Mouse (Mus musculus) cerebellum, adult 2 months (tissue): ENCODE measurements around the gene Phactr4. TPM values are rescaled to one million over a fixed set of nuclear protein-coding genes. Genes with fewer than 3 reads are reported as not detected.

Experiments used
- DNase-seq, 2 experiments: peaks; one replicate each; pipeline ENCODE4 v3.0.0; 2021
- H3K27ac ChIP-seq: fragments of 200-500 bp; 2 replicates; pipeline ENCODE4 v1.5.1; 2012; ENCODE audit warnings: low read length, control low read depth, inconsistent platforms; ENCODE audit not compliant: insufficient read depth
- H3K27me3 ChIP-seq: fragments of 200-500 bp; 2 replicates; pipeline ENCODE4 v1.6.1; 2012; ENCODE audit warnings: inconsistent platforms, mild to moderate bottlenecking, low read length, moderate library complexity; ENCODE audit not compliant: control insufficient read depth, insufficient read depth
- H3K4me1 ChIP-seq: fragments of 200-500 bp; 2 replicates; pipeline ENCODE4 v1.6.1; 2011; ENCODE audit warnings: low read length; ENCODE audit not compliant: control insufficient read depth, insufficient read depth
- H3K4me3 ChIP-seq: fragments of 200-500 bp; replicated peaks from 2 replicates; pipeline ENCODE3; 2011; ENCODE audit warnings: mild to moderate bottlenecking, low read depth, low read length, control low read depth; ENCODE audit not compliant: insufficient read depth
- CTCF ChIP-seq: fragments of 200-500 bp; IDR thresholded peaks from 2 replicates; pipeline ENCODE4 v1.5.1; 2011; ENCODE audit warnings: low read depth, mild to moderate bottlenecking, control low read depth, low read length, moderate library complexity, borderline replicate concordance; ENCODE audit not compliant: insufficient read depth
- POLR2A ChIP-seq: fragments of 200-500 bp; IDR thresholded peaks from 2 replicates; pipeline ENCODE4 v1.6.1; 2011; ENCODE audit warnings: low read length, control low read depth, borderline replicate concordance; ENCODE audit not compliant: insufficient read depth
- WGBS: fragments of 180-500 bp; shearing (Covaris S2); methylation state at CpG from one replicate; pipeline ENCODE4 v1.1.7; 2018; 5-methylcytosine and 5-hydroxymethylcytosine counted together
- polyA plus RNA-seq: library from polyadenylated mRNA; depleted of rRNA; stranded (reverse); fragments of >200 nt; gene quantifications from 2 replicates; pipeline ENCODE4 v1.2.3, GENCODE M21; 2012

Phactr4 gene
- polyA plus RNA-seq, 1 experiment: 10.7 TPM

DNA sequence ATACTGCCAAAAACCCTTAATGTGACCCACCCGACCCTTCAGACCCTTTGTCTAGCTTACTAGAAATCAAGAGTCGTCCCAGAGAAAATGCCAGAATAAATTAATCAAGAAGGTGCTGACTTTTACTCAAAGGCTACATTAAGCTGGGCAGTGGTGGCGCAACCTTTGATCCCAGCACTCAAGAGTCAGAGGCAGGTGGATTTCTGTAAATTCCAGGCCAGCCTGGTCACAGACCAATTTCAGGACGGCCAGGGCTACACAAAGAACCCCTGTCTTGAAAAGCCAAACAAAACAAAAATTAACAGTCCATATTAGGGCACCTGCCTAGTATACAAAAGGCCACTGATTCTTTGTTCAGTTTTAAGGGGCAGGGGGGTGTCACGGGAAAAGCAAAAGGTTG, 95.8 kb downstream of the Phactr4 start:
- no peak for DNase-seq
- H3K27ac ChIP-seq: no peak overlapping the region
- WGBS: 76% methylated on average over 5 of the region's 5 CpGs
- H3K4me3 ChIP-seq: no peak overlapping the region
- H3K4me1 ChIP-seq: peaks cover 3% of the 10 kb centered on the region
- H3K27me3 ChIP-seq: no peaks in the 10 kb centered on the region
- TF ChIP-seq POLR2A (no peak), CTCF (no peak)

DNA sequence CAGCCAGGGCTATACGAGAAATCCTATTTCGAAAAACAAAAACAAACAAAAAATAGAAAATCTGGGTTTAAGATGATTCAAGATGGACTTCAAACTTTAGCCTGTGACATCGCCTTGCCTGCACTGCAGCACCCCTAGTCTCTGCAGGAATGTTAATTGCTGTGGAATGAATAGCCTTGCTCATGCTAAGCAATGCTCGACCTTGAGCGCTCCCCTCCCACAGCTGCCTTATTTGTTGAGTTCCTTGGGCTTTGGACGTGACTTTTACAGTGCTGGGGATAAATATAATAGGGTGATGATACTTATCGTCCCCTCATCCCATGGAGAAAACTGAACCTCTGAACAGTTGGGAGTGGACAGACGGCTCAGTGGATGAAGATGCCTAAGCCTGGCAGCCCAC, 106.6 kb downstream of the Phactr4 start:
- H3K4me1 ChIP-seq: no peaks in the 10 kb centered on the region
- no peak for DNase-seq
- no peak overlapping the region for H3K27ac ChIP-seq
- no peaks in the 10 kb centered on the region for H3K27me3 ChIP-seq
- 88% methylated on average over 8 of the region's 8 CpGs for WGBS
- TF ChIP-seq CTCF (no peak), POLR2A (no peak)
- no peak overlapping the region for H3K4me3 ChIP-seq

DNA sequence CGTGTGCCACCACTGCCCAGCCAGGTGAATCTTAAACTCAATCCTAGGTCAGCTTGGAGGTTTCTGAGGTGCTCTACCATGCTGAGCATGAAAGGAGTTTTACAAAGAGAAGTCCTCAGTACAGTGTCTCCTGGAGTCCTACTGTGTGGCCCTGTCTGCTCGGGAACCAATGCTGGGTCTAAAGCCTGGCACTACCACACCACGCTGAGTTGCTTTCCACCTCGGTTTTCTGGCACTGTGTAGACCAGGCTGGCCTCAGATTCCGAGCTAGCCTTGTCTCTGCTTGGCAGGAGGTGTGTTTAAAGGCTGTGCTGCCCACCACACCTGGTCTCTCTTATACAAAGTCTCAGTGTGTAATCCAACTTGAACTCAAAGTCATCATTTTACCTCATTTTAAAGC, 109.7 kb downstream of the Phactr4 start:
- Histone ChIP-seq H3K4me3 (no peak overlapping the region), H3K4me1 (peaks cover 6% of the 10 kb centered on the region; the same call in 1 of the 2 replicates), H3K27ac (no peak overlapping the region), H3K27me3 (no peaks in the 10 kb centered on the region)
- no peak for TF ChIP-seq POLR2A
- DNase-seq: no peak
- 85% methylated on average over 5 of the region's 5 CpGs for WGBS

DNA sequence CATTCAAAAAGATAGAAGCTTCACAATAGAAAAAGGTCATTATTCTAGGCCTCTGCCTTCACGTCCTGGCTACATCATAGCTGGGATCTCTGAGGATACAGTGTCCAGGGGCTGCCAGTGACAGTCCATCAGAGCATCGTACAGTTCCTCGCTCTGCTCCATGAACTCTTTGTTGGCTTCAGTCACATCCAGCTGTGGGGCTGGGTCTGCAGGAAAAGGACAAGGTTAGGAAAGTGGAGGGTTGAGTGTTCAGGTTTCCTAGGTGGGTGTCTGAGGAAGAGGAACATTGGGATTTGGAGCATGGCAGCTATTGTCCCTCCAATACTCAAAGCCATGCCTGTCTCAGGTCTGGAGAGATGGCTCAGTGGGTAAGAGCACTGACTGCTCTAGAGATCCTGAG, 110.5 kb downstream of the Phactr4 start:
- no peak overlapping the region for H3K4me3 ChIP-seq
- WGBS: 60% methylated on average over 3 of the region's 3 CpGs
- TF ChIP-seq CTCF: no peak
- no peak for TF ChIP-seq POLR2A

DNA sequence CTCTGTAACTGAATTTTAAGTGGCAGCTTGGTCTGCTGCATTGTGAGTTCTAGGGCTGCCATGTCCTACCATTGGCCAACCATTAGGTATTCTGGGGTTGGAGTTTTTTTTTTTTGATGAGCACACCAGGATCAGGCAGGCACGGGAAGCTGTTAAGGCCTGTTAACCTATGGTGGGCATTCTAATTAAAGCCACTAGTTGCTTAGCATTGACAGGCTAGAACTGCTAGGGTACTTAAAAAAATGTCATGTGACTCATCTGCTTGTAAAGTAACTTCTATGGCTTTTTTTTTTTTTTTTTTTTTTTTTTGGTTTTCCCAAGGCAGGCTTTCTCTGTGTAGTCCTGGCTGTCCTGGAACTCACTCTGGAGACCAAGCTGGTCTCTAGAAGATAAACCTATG, 111.1 kb downstream of the Phactr4 start:
- 64% methylated on average over 1 of the region's 1 CpGs for WGBS
- Histone ChIP-seq H3K27ac (no peak overlapping the region), H3K27me3 (no peaks in the 10 kb centered on the region), H3K4me3 (no peak overlapping the region), H3K4me1 (peaks cover 6% of the 10 kb centered on the region; the same call in 1 of the 2 replicates)
- DNase-seq: no peak
- no peak; the same call in 1 of the 2 replicates for TF ChIP-seq POLR2A
- no peak for TF ChIP-seq CTCF

More for the DNA sequence above, 110.5 kb downstream of the Phactr4 start:
- H3K4me1 ChIP-seq: peaks cover 6% of the 10 kb centered on the region; the same call in 1 of the 2 replicates
- no peaks in the 10 kb centered on the region for H3K27me3 ChIP-seq
- H3K27ac ChIP-seq: no peak overlapping the region
- no peak for DNase-seq

DNA sequence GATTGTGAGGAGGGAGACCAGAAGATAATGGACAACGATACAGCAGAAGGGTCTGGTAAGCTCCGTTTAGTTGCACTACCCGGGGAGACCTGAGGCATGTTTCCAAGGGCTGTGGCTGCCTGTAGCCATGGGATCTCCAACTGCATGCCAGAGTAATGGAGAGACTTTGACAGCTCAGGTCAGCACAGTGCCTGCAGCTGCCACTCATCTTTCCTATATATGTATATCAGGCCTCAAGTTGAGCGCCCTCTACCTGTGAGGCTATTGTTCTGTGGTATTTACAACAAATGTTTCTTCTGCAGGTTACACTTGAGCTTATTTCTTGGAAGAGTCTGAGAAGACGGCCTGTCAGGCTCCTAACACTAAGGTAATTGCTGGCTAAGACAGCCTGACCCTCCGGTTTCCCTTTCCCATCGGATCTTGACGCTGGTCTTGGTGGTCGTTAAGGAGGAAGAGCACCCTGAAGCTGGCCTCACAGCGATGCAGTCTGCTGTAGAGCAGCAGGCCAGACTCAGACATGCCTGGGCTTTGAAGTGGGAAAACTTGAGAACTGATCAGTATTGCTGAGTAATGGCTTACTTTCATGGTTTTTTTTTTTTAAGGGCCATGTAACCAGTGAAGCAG, 112.3 kb downstream of the Phactr4 start:
- Histone ChIP-seq H3K27ac (no peak overlapping the region), H3K4me3 (peak overlapping the region; percentile 75), H3K4me1 (peaks cover 6% of the 10 kb centered on the region; the same call in 1 of the 2 replicates), H3K27me3 (no peaks in the 10 kb centered on the region)
- WGBS: 27% methylated on average over 10 of the region's 10 CpGs
- DNase-seq: peak in 1 of 2 experiments; percentile 35
- TF ChIP-seq POLR2A: no peak
- TF ChIP-seq CTCF: peak; percentile 28; the same call in 1 of the 2 replicates

DNA sequence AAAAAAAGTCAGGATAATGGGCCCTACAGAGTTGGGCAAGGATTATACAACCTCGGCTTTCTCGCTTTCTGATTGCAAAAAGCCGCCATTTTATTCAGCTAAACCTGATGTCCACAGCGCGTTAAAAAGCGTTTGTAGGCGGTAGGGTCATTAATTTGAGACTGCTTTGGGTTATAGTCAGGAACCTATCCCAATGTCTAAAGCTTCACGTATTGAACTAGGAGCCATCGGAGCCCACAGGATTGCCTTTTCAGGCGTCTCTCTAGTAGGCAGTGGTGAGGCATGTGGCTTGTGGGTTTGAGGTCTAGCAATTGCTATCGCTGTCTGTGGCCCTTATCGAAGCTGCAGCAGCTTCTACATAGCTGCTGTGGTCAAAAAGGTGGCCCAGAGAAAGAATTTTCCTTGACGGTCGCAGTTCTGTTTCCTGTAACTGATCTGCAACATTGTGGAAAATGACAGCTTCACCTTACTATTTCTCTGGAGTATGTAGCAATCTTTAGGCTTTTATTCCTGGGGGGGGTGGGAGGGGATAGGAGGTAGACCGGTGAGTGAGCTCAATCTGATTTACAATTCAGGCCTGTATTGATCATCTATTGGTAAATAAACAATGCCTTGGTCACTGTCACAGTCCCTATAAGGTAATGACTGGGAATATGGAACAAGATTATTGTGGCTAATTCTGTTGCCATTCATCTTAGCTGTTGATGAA, 113.0 kb downstream of the Phactr4 start:
- peak overlapping the region; percentile 75 for H3K4me3 ChIP-seq
- WGBS: under 1% methylated on average over 15 of the region's 15 CpGs
- H3K4me1 ChIP-seq: peaks cover 6% of the 10 kb centered on the region; the same call in 1 of the 2 replicates
- H3K27ac ChIP-seq: peak overlapping the region; percentile 68; the same call in 1 of the 2 replicates
- no peak for TF ChIP-seq POLR2A
- TF ChIP-seq CTCF: no peak
- DNase-seq: peak in 1 of 2 experiments; percentile 34
- H3K27me3 ChIP-seq: no peaks in the 10 kb centered on the region

DNA sequence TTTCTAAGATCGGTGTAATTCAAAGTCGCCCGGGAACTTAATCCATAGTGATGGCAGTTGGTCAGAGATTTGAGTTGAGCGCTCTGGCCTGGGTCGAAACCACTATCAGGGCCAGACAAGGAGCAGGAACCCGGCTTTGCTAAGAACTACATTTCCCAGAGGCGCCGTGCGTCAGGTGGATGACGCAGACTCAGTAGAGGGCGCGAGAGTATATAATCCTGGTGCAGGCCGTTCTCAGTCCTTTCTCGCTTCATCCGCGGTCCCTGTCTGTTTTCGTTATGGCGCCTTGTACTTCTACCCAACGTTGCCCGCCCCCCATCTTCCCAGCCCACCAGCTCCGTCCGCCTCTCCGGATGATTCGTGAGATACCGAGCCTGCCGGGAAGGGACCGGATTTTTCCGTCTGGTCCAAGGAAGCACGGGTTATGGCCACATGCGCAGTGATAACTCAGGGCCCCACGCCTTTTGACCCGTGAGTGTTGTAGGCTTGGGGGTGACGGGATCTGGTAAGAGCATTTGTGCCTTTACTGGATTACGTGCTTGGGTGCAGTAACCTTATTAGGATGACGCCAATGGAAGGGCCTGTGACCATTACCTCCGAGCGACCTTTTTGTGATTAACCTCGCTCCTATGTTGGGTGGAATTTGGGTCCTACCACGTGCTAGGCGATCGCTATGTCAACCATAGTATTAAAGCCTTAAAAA, 113.7 kb downstream of the Phactr4 start:
- peak overlapping the region; percentile 43 for H3K27ac ChIP-seq
- WGBS: under 1% methylated on average over 41 of the region's 41 CpGs
- DNase-seq: peak; percentile 92 to 94
- H3K4me3 ChIP-seq: peak overlapping the region; percentile 75
- no peak for TF ChIP-seq CTCF
- TF ChIP-seq POLR2A: peak; percentile 100
- peaks cover 6% of the 10 kb centered on the region; the same call in 1 of the 2 replicates for H3K4me1 ChIP-seq
- no peaks in the 10 kb centered on the region for H3K27me3 ChIP-seq
